Mouse (Mus musculus): ENCODE measurements around the gene Gm5965.

DNA sequence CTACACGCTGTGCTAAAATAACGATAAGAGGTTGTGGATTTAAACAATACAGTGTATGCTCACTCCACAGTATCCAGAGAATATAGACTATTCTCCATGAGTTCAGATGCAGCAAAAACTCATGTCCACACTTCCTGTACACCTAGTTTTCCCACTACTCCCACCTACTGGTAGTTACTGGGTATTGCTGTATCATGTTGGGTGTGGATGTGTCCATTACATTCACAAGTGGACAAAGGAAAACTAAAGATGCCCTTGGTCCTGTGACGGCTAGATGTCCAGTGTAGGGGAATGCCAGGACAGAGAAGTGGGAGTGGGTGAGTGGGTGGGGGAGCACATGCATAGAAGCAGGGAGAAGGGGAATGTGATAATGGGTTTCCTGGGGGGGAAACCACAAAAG is 46.0 kb downstream of the Gm5965 start:
- TF ChIP-seq CTCF (IDR thresholded peaks at IDR 0.05; ENCODE audit: insufficient read depth, low read length) (no peak), POLR2A (IDR thresholded peaks at IDR 0.05; ENCODE audit: borderline replicate concordance, extremely low read depth, low read depth, low read length) (no peak)

Data from lung, adult 2 months (tissue).